Mouse (Mus musculus) liver, embryonic 15.5 days (tissue): ENCODE results near the gene Rab17. TPM values are rescaled to one million over a fixed set of nuclear protein-coding genes. Genes with fewer than 3 reads are reported as not detected.

Experiments
- ATAC-seq: fragments of 200-750 bp; cut with Nextera tagmentation; 2 replicates; pipeline ENCODE4 v1.8.0; 2017; ENCODE audit warnings: moderate number of reproducible peaks, mild to moderate bottlenecking, moderate library complexity; ENCODE audit not compliant: insufficient read depth
- H3K27ac ChIP-seq: fragments of 300-500 bp; sonication (generic); replicated peaks from 2 replicates; pipeline ENCODE4 v1.5.1; 2015; ENCODE audit warnings: mild to moderate bottlenecking, inconsistent platforms
- H3K27me3 ChIP-seq: fragments of 300-500 bp; sonication (generic); 2 replicates; pipeline ENCODE4 v1.6.1; 2015; ENCODE audit warnings: mild to moderate bottlenecking, inconsistent platforms
- H3K36me3 ChIP-seq: fragments of 300-500 bp; sonication (generic); replicated peaks from 2 replicates; pipeline ENCODE4 v1.6.1; 2015; ENCODE audit warnings: moderate library complexity, mild to moderate bottlenecking, inconsistent platforms
- H3K4me1 ChIP-seq: fragments of 300-500 bp; sonication (generic); replicated peaks from 2 replicates; pipeline ENCODE4 v1.6.1; 2015; ENCODE audit warnings: inconsistent platforms
- H3K4me2 ChIP-seq: fragments of 300-500 bp; sonication (generic); 2 replicates; pipeline ENCODE4 v1.6.1; 2015; ENCODE audit warnings: moderate library complexity, mild to moderate bottlenecking, inconsistent platforms
- H3K4me3 ChIP-seq: fragments of 300-500 bp; sonication (generic); replicated peaks from 2 replicates; pipeline ENCODE4 v1.5.1; 2015; ENCODE audit warnings: mild to moderate bottlenecking, inconsistent platforms
- H3K9ac ChIP-seq: fragments of 300-500 bp; sonication (generic); 2 replicates; pipeline ENCODE4 v1.6.1; 2015; ENCODE audit warnings: moderate library complexity, mild to moderate bottlenecking, inconsistent platforms
- H3K9me3 ChIP-seq: fragments of 300-500 bp; sonication (generic); replicated peaks from 2 replicates; pipeline ENCODE4 v1.6.1; 2016; ENCODE audit warnings: inconsistent platforms
- WGBS: fragments of 180-500 bp; shearing (Covaris S2); methylation state at CpG from one replicate; pipeline ENCODE4 v1.1.7; 2015; ENCODE audit warnings: mixed read lengths; ENCODE audit not compliant: insufficient replicate concordance; 5-methylcytosine and 5-hydroxymethylcytosine counted together
- polyA plus RNA-seq: library from polyadenylated mRNA; unstranded; fragments of >200 nt; fragmentation: Nextera tagmentation; extraction: Ambion mirVana; gene quantifications from 2 replicates; pipeline ENCODE4 v1.2.1, GENCODE M21; 2015

Rab17 gene
- polyA plus RNA-seq, 1 experiment from 2014 or later: 5.5 TPM

DNA sequence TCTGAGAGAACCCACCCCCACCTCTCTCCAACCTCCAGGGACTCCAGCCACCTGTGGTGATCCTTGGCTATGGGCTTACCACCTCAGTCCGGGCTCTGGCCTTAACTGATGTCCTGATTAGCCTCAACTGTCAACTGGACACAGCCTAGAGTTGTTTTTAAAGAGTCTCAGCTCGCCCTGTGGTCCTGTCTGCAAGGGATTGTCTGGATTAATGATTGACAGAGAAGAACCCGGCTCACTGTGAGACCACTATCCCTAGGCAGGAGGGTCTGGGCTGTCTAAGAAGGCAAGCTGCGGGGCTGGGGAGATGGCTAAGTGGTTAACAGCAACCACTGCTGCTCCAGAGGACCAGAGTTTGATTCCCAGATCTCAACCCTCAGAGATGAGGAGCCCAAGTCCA lies 6.9 kb downstream of the Rab17 start:
- H3K9me3 ChIP-seq: no peaks in the 10 kb centered on the region
- peaks cover 13% of the 10 kb centered on the region for H3K4me1 ChIP-seq
- ATAC-seq: no peak
- H3K36me3 ChIP-seq: no peaks in the 10 kb centered on the region
- H3K4me2 ChIP-seq: no peak overlapping the region
- H3K27me3 ChIP-seq: no peaks in the 10 kb centered on the region
- no peak overlapping the region for H3K4me3 ChIP-seq
- no peak overlapping the region for H3K27ac ChIP-seq
- WGBS: 26% methylated on average over 4 of the region's 4 CpGs
- H3K9ac ChIP-seq: no peak overlapping the region

DNA sequence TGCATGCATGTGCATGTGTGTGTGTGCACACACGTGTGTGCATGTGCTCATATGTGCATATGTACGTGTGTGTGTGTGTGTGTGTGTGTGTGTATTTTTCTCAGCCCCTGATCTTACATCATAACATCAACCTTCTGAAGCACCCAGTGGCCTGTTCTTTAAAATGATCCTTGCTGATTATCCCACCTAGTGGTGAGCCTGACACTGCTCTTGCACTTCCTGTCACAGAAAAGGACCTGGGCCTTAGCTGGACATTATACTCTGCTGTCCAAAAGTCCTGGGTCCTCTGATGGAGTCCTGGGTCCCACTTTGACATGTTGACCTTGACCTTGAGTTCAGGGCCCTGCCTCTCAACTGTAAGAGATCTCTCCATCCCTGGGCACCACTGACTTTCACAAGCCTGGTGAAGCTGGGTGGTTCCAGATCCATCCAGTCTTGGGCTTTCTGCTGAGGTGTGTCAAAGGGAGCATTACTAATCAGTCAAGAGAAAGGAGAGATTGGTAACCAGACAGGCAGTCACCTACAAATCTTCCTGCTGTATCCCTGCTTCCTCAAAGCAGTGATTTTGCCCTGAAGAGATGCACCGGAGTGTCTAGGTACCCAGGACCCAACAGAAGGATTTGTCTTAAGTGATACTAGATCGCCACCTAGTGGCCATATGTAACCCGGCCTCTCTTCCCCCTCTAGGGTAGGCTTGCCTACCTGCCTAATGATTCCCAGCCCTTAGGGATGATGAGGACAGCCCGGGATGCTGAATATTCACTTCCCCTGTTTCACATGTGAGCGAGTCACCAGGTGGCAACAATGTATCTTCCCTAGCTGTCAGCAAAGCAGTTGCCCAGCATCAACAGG lies 13.0 kb downstream of the Rab17 start:
- WGBS: 27% methylated on average over 7 of the region's 7 CpGs
- ATAC-seq: no peak
- H3K9me3 ChIP-seq: no peaks in the 10 kb centered on the region
- no peak overlapping the region for H3K27ac ChIP-seq
- no peaks in the 10 kb centered on the region for H3K27me3 ChIP-seq
- H3K9ac ChIP-seq: no peak overlapping the region
- peaks cover 6% of the 10 kb centered on the region; the same call in 1 of the 2 replicates for H3K4me1 ChIP-seq
- H3K36me3 ChIP-seq: no peaks in the 10 kb centered on the region
- H3K4me3 ChIP-seq: no peak overlapping the region
- H3K4me2 ChIP-seq: no peak overlapping the region

DNA sequence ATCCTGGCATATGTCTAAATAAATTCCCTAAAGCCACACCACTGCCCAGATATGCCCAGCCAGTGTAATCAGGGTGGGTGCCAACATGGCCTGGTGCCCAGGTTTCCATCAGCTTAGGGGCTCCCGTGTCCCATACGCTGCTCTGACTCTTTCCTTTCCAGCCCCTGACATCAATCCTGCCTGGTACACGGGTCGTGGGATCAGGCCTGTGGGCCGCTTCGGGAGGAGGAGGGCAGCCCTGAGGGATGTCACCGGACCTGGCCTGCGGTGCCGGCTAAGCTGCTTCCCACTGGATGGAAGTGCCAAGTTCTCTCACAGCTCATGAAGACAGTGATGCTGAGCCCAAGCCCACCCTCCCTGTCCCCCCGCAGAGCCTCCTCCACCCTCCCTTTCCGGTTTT lies 15.8 kb downstream of the Rab17 start:
- H3K9ac ChIP-seq: no peak overlapping the region

GRCm38 (mm10) chr1:90952808-90953207 lies 16.7 kb downstream of the Rab17 start, which contains the start of gene Prlh:
TSS of gene Prlh (plus strand) at chr1:90953108.
- ATAC-seq: no peak
- Histone ChIP-seq H3K4me2 (no peak within 1 kb of the TSS), H3K27ac (no peak within 1 kb of the TSS), H3K4me1 (peaks cover 9% of the 10 kb centered on the region; the same call in 1 of the 2 replicates), H3K9me3 (no peaks in the 10 kb centered on the region), H3K36me3 (no peaks in the 10 kb centered on the region), H3K27me3 (no peaks in the 10 kb centered on the region), H3K9ac (no peak within 1 kb of the TSS), H3K4me3 (no peak within 1 kb of the TSS)
- 75% methylated on average over 8 of the region's 8 CpGs for WGBS

More for the DNA sequence above, 15.8 kb downstream of the Rab17 start:
- Histone ChIP-seq H3K4me3 (no peak overlapping the region), H3K9me3 (no peaks in the 10 kb centered on the region), H3K36me3 (no peaks in the 10 kb centered on the region), H3K4me2 (no peak overlapping the region), H3K27me3 (no peaks in the 10 kb centered on the region), H3K4me1 (peaks cover 9% of the 10 kb centered on the region; the same call in 1 of the 2 replicates), H3K27ac (no peak overlapping the region)
- 65% methylated on average over 11 of the region's 11 CpGs for WGBS
- no peak for ATAC-seq

DNA sequence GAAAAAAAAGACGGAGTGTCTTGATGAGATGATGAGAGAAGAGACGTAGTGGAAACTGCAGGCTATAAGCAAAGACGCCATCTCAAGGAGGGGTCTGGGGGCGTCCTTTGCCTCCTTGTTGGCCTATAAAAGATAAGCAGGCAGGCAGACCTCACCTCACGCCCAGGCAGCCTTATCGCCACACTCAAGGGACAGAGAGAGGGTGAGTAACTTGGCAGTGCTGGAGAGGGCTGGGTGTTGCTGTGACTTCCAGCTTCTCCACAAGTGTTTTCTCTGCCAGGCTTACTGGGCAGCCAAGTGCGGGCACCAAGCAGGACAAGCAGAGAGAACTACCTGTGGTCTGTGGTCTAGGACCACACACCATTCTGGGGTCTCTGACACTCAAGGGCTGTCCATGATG lies 17.8 kb downstream of the Rab17 start:
- 50% methylated on average over 7 of the region's 7 CpGs for WGBS
- no peak overlapping the region for H3K4me2 ChIP-seq
- H3K27me3 ChIP-seq: no peaks in the 10 kb centered on the region
- H3K9me3 ChIP-seq: no peaks in the 10 kb centered on the region
- peaks cover 16% of the 10 kb centered on the region; the same call in 1 of the 2 replicates for H3K4me1 ChIP-seq
- ATAC-seq: no peak; the same call in 1 of the 2 replicates
- H3K9ac ChIP-seq: no peak overlapping the region
- no peak overlapping the region for H3K4me3 ChIP-seq
- no peaks in the 10 kb centered on the region for H3K36me3 ChIP-seq
- no peak overlapping the region for H3K27ac ChIP-seq

- ATAC-seq: no peak
- Histone ChIP-seq H3K4me3 (no peak overlapping the region), H3K4me2 (no peak overlapping the region), H3K9ac (no peak overlapping the region), H3K27me3 (no peaks in the 10 kb centered on the region), H3K27ac (no peak overlapping the region), H3K4me1 (peaks cover 16% of the 10 kb centered on the region; the same call in 1 of the 2 replicates), H3K36me3 (no peaks in the 10 kb centered on the region), H3K9me3 (no peaks in the 10 kb centered on the region)
- 15% methylated on average over 9 of the region's 9 CpGs for WGBS
Measured at GRCm38 (mm10) chr1:90949309-90949708, 20.2 kb downstream of the Rab17 start.

DNA sequence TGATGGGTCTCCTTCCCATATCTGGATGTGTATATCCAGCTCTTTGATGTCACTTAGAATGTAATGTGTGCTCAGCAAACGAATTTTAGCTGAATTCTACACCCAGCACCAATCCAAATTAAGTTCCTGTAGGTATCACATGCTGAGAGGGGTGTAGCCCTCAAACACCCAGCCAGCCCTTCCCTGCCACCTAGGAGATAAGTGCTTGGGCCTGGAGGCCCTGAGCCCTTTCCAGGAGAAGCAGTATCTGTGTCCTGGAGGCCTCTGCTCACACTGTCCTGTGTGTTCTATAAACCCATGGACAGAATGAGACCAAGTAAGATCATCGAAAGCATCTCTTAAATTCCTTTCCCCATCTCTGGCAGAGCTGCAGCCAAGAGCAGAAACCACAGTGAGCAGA lies 22.2 kb downstream of the Rab17 start:
- H3K27ac ChIP-seq: 0 out of 2 replicates have a peak overlapping the region, but pooled peaks have one; percentile 29

GRCm38 (mm10) chr1:90945171-90945570 lies 24.3 kb downstream of the Rab17 start:
- 49% methylated on average over 10 of the region's 10 CpGs for WGBS
- Histone ChIP-seq H3K27me3 (no peaks in the 10 kb centered on the region), H3K4me2 (no peak overlapping the region), H3K4me1 (0 out of 2 replicates have a peak, but pooled peaks cover 10% of the 10 kb centered on the region), H3K36me3 (no peaks in the 10 kb centered on the region), H3K9me3 (no peaks in the 10 kb centered on the region), H3K27ac (no peak overlapping the region), H3K4me3 (no peak overlapping the region), H3K9ac (no peak overlapping the region)
- no peak for ATAC-seq

More for the DNA sequence above, 22.2 kb downstream of the Rab17 start:
- H3K4me1 ChIP-seq: peaks cover 16% of the 10 kb centered on the region; the same call in 1 of the 2 replicates
- H3K4me2 ChIP-seq: peak overlapping the region; percentile 25; the same call in 1 of the 2 replicates
- WGBS: 39% methylated on average over 2 of the region's 2 CpGs
- no peaks in the 10 kb centered on the region for H3K27me3 ChIP-seq
- no peak overlapping the region for H3K4me3 ChIP-seq
- H3K36me3 ChIP-seq: no peaks in the 10 kb centered on the region
- peak; percentile 78 for ATAC-seq
- H3K9ac ChIP-seq: no peak overlapping the region
- H3K9me3 ChIP-seq: no peaks in the 10 kb centered on the region

GRCm38 (mm10) chr1:90939980-90940379 lies 29.5 kb downstream of the Rab17 start:
- WGBS: 52% methylated on average over 4 of the region's 4 CpGs
- no peaks in the 10 kb centered on the region for H3K9me3 ChIP-seq

GRCm38 (mm10) chr1:90936990-90937389 lies 32.5 kb downstream of the Rab17 start:
- Histone ChIP-seq H3K4me3 (no peak overlapping the region), H3K9me3 (no peaks in the 10 kb centered on the region), H3K4me2 (no peak overlapping the region), H3K9ac (no peak overlapping the region), H3K4me1 (no peaks in the 10 kb centered on the region), H3K27ac (no peak overlapping the region), H3K36me3 (no peaks in the 10 kb centered on the region), H3K27me3 (no peaks in the 10 kb centered on the region)
- ATAC-seq: no peak
- 65% methylated on average over 9 of the region's 9 CpGs for WGBS

More at GRCm38 (mm10) chr1:90939980-90940379, 29.5 kb downstream of the Rab17 start:
- Histone ChIP-seq H3K9ac (no peak overlapping the region), H3K27me3 (no peaks in the 10 kb centered on the region), H3K4me1 (no peaks in the 10 kb centered on the region), H3K27ac (no peak overlapping the region), H3K4me3 (no peak overlapping the region), H3K4me2 (no peak overlapping the region), H3K36me3 (no peaks in the 10 kb centered on the region)
- ATAC-seq: no peak

- H3K27ac ChIP-seq: no peak overlapping the region
- 45% methylated on average over 5 of the region's 5 CpGs for WGBS
- H3K4me1 ChIP-seq: no peaks in the 10 kb centered on the region
- H3K9ac ChIP-seq: no peak overlapping the region
- no peak for ATAC-seq
- no peak overlapping the region for H3K4me3 ChIP-seq
- H3K36me3 ChIP-seq: no peaks in the 10 kb centered on the region
- no peaks in the 10 kb centered on the region for H3K9me3 ChIP-seq
- no peak overlapping the region for H3K4me2 ChIP-seq
- peaks cover 4% of the 10 kb centered on the region for H3K27me3 ChIP-seq
Measured at GRCm38 (mm10) chr1:90933001-90933400, 36.5 kb downstream of the Rab17 start.
